Mouse (Mus musculus): Measurements from ENCODE around the gene Gm3839. TPM values are rescaled to one million over a fixed set of nuclear protein-coding genes. Genes with fewer than 3 reads are reported as not detected.
"Not testable (repeated sequence)": the region's sequence is repeated elsewhere in the genome, so short reads cannot be mapped to it uniquely, and the experiment has no call there.

Gm3839 gene
- total RNA-seq (2022), result under 1 TPM; 0.32 to 0.63 (median 0.49) TPM

- not testable (repeated sequence) for DNase-seq (ENCODE audit: low spot score in 2 of 2)
Observed at GRCm38 (mm10) chr14:11356626-11357025, at the start of gene Gm3839. TSS of gene Gm3839 (minus strand) at chr14:11356726.

GRCm38 (mm10) chr14:11405661-11406060 is 49.1 kb upstream of the Gm3839 start:
- DNase-seq (ENCODE audit: low spot score in 2 of 2), result no peak

- DNase-seq (ENCODE audit: low spot score in 2 of 2), result no peak
Observed at GRCm38 (mm10) chr14:11377846-11378245, 21.3 kb upstream of the Gm3839 start.

- no peak for DNase-seq (ENCODE audit: low spot score in 2 of 2)
Observed at GRCm38 (mm10) chr14:11375225-11375624, 18.7 kb upstream of the Gm3839 start.

GRCm38 (mm10) chr14:11346086-11346485 is 10.4 kb downstream of the Gm3839 start:
- DNase-seq (ENCODE audit: low spot score in 2 of 2), result no peak

- DNase-seq (ENCODE audit: low spot score in 2 of 2), result no peak
Observed at GRCm38 (mm10) chr14:11329993-11330392, 26.5 kb downstream of the Gm3839 start.

- DNase-seq (ENCODE audit: low spot score in 2 of 2), result peak in 1 of 2 experiments; percentile 45
Observed at GRCm38 (mm10) chr14:11307079-11307478, 49.4 kb downstream of the Gm3839 start.

- not testable (repeated sequence) for DNase-seq (ENCODE audit: low spot score in 2 of 2)
Observed at GRCm38 (mm10) chr14:11287956-11288355, 68.6 kb downstream of the Gm3839 start.

GRCm38 (mm10) chr14:11257161-11257705 is 99.3 kb downstream of the Gm3839 start:
- DNase-seq (ENCODE audit: low spot score in 2 of 2), result peak in 1 of 2 experiments; percentile 12

- DNase-seq (ENCODE audit: low spot score in 2 of 2), result no peak
Observed at GRCm38 (mm10) chr14:11248053-11248452, 108.5 kb downstream of the Gm3839 start.

GRCm38 (mm10) chr14:11244546-11244945 is 112.0 kb downstream of the Gm3839 start:
- DNase-seq (ENCODE audit: low spot score in 2 of 2), result peak in 1 of 2 experiments; percentile 22

- peak; percentile 13 to 16 for DNase-seq (ENCODE audit: low spot score in 2 of 2)
Observed at GRCm38 (mm10) chr14:11232086-11232485, 124.4 kb downstream of the Gm3839 start.

Small RNAs within 50 kb of the gene (microRNA-seq; reads per million reads assigned to microRNA genes)
- 0 reads per million in 2 experiments for gene Mir5124b

Other genes with a start within 250 kb of the Gm3839 start
- gene Fhit, start 194.7 kb downstream of the Gm3839 start, total RNA-seq (2022), result 1 to 10 TPM; 3.7 to 5.6 (median 4.3) TPM
- 100 to 1,000 TPM in 1 of 4 experiments, 10 to 100 TPM in 3; 88.2 to 105 (median 94.3) TPM for gene Ptprg, start 196.8 kb upstream of the Gm3839 start, total RNA-seq (2022)

Data from layer of hippocampus, adult 8-10 months (tissue).